Mouse (Mus musculus) lung, embryonic 15.5 days (tissue): Measurements from ENCODE around the gene Erc1. TPM values are rescaled to one million over a fixed set of nuclear protein-coding genes. Genes with fewer than 3 reads are reported as not detected.

Experiments
- ATAC-seq: fragments of 200-750 bp; cut with Nextera tagmentation; 2 replicates; pipeline ENCODE4 v1.8.0; 2017; ENCODE audit warnings: moderate number of reproducible peaks, borderline replicate concordance; ENCODE audit not compliant: low FRiP score, low TSS enrichment; ENCODE audit errors: extremely low read depth
- H3K27ac ChIP-seq: fragments of 300-500 bp; sonication (generic); 2 replicates; pipeline ENCODE4 v1.5.1; 2015; ENCODE audit warnings: moderate library complexity, mild to moderate bottlenecking, inconsistent platforms
- H3K27me3 ChIP-seq: fragments of 300-500 bp; sonication (generic); 2 replicates; pipeline ENCODE4 v1.6.1; 2015; ENCODE audit warnings: inconsistent platforms
- H3K36me3 ChIP-seq: fragments of 300-500 bp; sonication (generic); 2 replicates; pipeline ENCODE4 v1.6.1; 2015; ENCODE audit warnings: inconsistent platforms
- H3K4me1 ChIP-seq: fragments of 300-500 bp; sonication (generic); 2 replicates; pipeline ENCODE4 v1.6.1; 2015; ENCODE audit warnings: inconsistent platforms
- H3K4me2 ChIP-seq: fragments of 300-500 bp; sonication (generic); 2 replicates; pipeline ENCODE4 v1.6.1; 2015; ENCODE audit warnings: inconsistent platforms, mild to moderate bottlenecking, moderate library complexity
- H3K4me3 ChIP-seq: fragments of 300-500 bp; sonication (generic); 2 replicates; pipeline ENCODE4 v1.5.1; 2015; ENCODE audit warnings: mild to moderate bottlenecking, inconsistent platforms
- H3K9ac ChIP-seq: fragments of 300-500 bp; sonication (generic); 2 replicates; pipeline ENCODE4 v1.6.1; 2015; ENCODE audit warnings: inconsistent platforms
- H3K9me3 ChIP-seq: fragments of 300-500 bp; sonication (generic); 2 replicates; pipeline ENCODE4 v1.6.1; 2016; ENCODE audit warnings: inconsistent platforms
- WGBS: fragments of 180-500 bp; shearing (Covaris S2); methylation state at CpG from one replicate; pipeline ENCODE4 v1.1.7; 2015; 5-methylcytosine and 5-hydroxymethylcytosine counted together
- polyA plus RNA-seq: library from polyadenylated mRNA; unstranded; fragments of >200 nt; fragmentation: Nextera tagmentation; extraction: Ambion mirVana; gene quantifications from 2 replicates; pipeline ENCODE4 v1.2.1, GENCODE M21; 2015

The Erc1 gene
- polyA plus RNA-seq, 1 experiment from 2014 or later = 19.6 TPM

- no peak overlapping the region for H3K9ac ChIP-seq
- H3K36me3 ChIP-seq = no peaks in the 10 kb centered on the region
- H3K27ac ChIP-seq = no peak overlapping the region
- ATAC-seq = no peak
- no peaks in the 10 kb centered on the region for H3K9me3 ChIP-seq
- no peaks in the 10 kb centered on the region for H3K4me1 ChIP-seq
- no peaks in the 10 kb centered on the region for H3K27me3 ChIP-seq
- WGBS = 86% methylated on average over 5 of the region's 5 CpGs
- no peak overlapping the region for H3K4me2 ChIP-seq
- no peak overlapping the region for H3K4me3 ChIP-seq
These were observed 51.7 kb downstream of the Erc1 start for GRCm38 (mm10) chr6:119796291-119796690.

GRCm38 (mm10) chr6:119792562-119792961, 55.4 kb downstream of the Erc1 start:
- Histone ChIP-seq H3K36me3 (no peaks in the 10 kb centered on the region), H3K27ac (no peak overlapping the region), H3K9me3 (no peaks in the 10 kb centered on the region), H3K9ac (no peak overlapping the region), H3K4me1 (no peaks in the 10 kb centered on the region), H3K4me2 (no peak overlapping the region), H3K4me3 (no peak overlapping the region), H3K27me3 (no peaks in the 10 kb centered on the region)
- WGBS = 37% methylated on average over 2 of the region's 2 CpGs
- ATAC-seq = no peak

- Histone ChIP-seq H3K4me2 (no peak overlapping the region), H3K9me3 (no peaks in the 10 kb centered on the region), H3K27me3 (no peaks in the 10 kb centered on the region), H3K27ac (no peak overlapping the region), H3K36me3 (peaks cover 3% of the 10 kb centered on the region; the same call in 1 of the 2 replicates), H3K4me1 (no peaks in the 10 kb centered on the region), H3K9ac (no peak overlapping the region), H3K4me3 (no peak overlapping the region)
- WGBS = 90% methylated on average over 2 of the region's 2 CpGs
- ATAC-seq = no peak
These were observed 65.6 kb downstream of the Erc1 start for GRCm38 (mm10) chr6:119782416-119782815.

GRCm38 (mm10) chr6:119781109-119781508, 66.9 kb downstream of the Erc1 start:
- Histone ChIP-seq H3K27ac (no peak overlapping the region), H3K27me3 (no peaks in the 10 kb centered on the region), H3K4me3 (no peak overlapping the region), H3K9me3 (no peaks in the 10 kb centered on the region), H3K4me2 (no peak overlapping the region), H3K4me1 (no peaks in the 10 kb centered on the region), H3K36me3 (peaks cover 3% of the 10 kb centered on the region; the same call in 1 of the 2 replicates), H3K9ac (no peak overlapping the region)
- WGBS = 54% methylated on average over 3 of the region's 3 CpGs
- ATAC-seq = no peak

- H3K4me3 ChIP-seq = no peak overlapping the region
- 57% methylated on average over 1 of the region's 1 CpGs for WGBS
- H3K4me2 ChIP-seq = no peak overlapping the region
- no peaks in the 10 kb centered on the region for H3K27me3 ChIP-seq
- ATAC-seq = no peak
- no peaks in the 10 kb centered on the region for H3K36me3 ChIP-seq
- no peaks in the 10 kb centered on the region for H3K9me3 ChIP-seq
- no peak overlapping the region for H3K27ac ChIP-seq
- H3K9ac ChIP-seq = no peak overlapping the region
- H3K4me1 ChIP-seq = no peaks in the 10 kb centered on the region
These were observed 79.2 kb downstream of the Erc1 start for GRCm38 (mm10) chr6:119768778-119769177.

GRCm38 (mm10) chr6:119764355-119764754, 83.6 kb downstream of the Erc1 start:
- ATAC-seq = no peak
- H3K9ac ChIP-seq = no peak overlapping the region
- H3K36me3 ChIP-seq = peaks cover 6% of the 10 kb centered on the region; the same call in 1 of the 2 replicates
- H3K27ac ChIP-seq = no peak overlapping the region
- no peak overlapping the region for H3K4me3 ChIP-seq
- WGBS = 88% methylated on average over 3 of the region's 3 CpGs
- no peaks in the 10 kb centered on the region for H3K4me1 ChIP-seq
- no peaks in the 10 kb centered on the region for H3K27me3 ChIP-seq
- no peaks in the 10 kb centered on the region for H3K9me3 ChIP-seq
- H3K4me2 ChIP-seq = no peak overlapping the region

GRCm38 (mm10) chr6:119759866-119760265, 88.1 kb downstream of the Erc1 start:
- no peak overlapping the region for H3K4me3 ChIP-seq
- peaks cover 6% of the 10 kb centered on the region; the same call in 1 of the 2 replicates for H3K36me3 ChIP-seq
- no peaks in the 10 kb centered on the region for H3K27me3 ChIP-seq
- H3K4me1 ChIP-seq = no peaks in the 10 kb centered on the region
- no peak overlapping the region for H3K9ac ChIP-seq
- H3K9me3 ChIP-seq = no peaks in the 10 kb centered on the region
- no peak for ATAC-seq
- 71% methylated on average over 3 of the region's 3 CpGs for WGBS
- H3K27ac ChIP-seq = no peak overlapping the region
- no peak overlapping the region for H3K4me2 ChIP-seq

- no peak overlapping the region for H3K4me3 ChIP-seq
- H3K4me2 ChIP-seq = no peak overlapping the region
- 74% methylated on average over 2 of the region's 2 CpGs for WGBS
- no peak overlapping the region for H3K9ac ChIP-seq
- ATAC-seq = no peak
- no peak overlapping the region for H3K27ac ChIP-seq
- H3K36me3 ChIP-seq = peaks cover 6% of the 10 kb centered on the region; the same call in 1 of the 2 replicates
- H3K9me3 ChIP-seq = no peaks in the 10 kb centered on the region
- no peaks in the 10 kb centered on the region for H3K27me3 ChIP-seq
- no peaks in the 10 kb centered on the region for H3K4me1 ChIP-seq
These were observed 89.5 kb downstream of the Erc1 start for GRCm38 (mm10) chr6:119758490-119758889.

GRCm38 (mm10) chr6:119757796-119758195, 90.2 kb downstream of the Erc1 start:
- Histone ChIP-seq H3K4me1 (no peaks in the 10 kb centered on the region), H3K4me2 (no peak overlapping the region), H3K27ac (no peak overlapping the region), H3K9me3 (no peaks in the 10 kb centered on the region), H3K4me3 (no peak overlapping the region), H3K36me3 (peaks cover 6% of the 10 kb centered on the region; the same call in 1 of the 2 replicates), H3K27me3 (no peaks in the 10 kb centered on the region), H3K9ac (no peak overlapping the region)
- WGBS = 69% methylated on average over 5 of the region's 5 CpGs
- no peak for ATAC-seq

- no peaks in the 10 kb centered on the region for H3K27me3 ChIP-seq
- no peak overlapping the region for H3K4me2 ChIP-seq
- H3K27ac ChIP-seq = no peak overlapping the region
- H3K36me3 ChIP-seq = peaks cover 11% of the 10 kb centered on the region; the same call in 1 of the 2 replicates
- H3K9ac ChIP-seq = no peak overlapping the region
- no peaks in the 10 kb centered on the region for H3K4me1 ChIP-seq
- no peak for ATAC-seq
- H3K9me3 ChIP-seq = no peaks in the 10 kb centered on the region
- H3K4me3 ChIP-seq = no peak overlapping the region
- WGBS = 54% methylated on average over 3 of the region's 3 CpGs
These were observed 92.1 kb downstream of the Erc1 start for GRCm38 (mm10) chr6:119755866-119756265.

- Histone ChIP-seq H3K9ac (no peak overlapping the region), H3K9me3 (no peaks in the 10 kb centered on the region), H3K36me3 (peaks cover 20% of the 10 kb centered on the region; the same call in 1 of the 2 replicates), H3K27me3 (no peaks in the 10 kb centered on the region), H3K4me1 (no peaks in the 10 kb centered on the region), H3K4me3 (no peak overlapping the region), H3K4me2 (no peak overlapping the region), H3K27ac (no peak overlapping the region)
- 79% methylated on average over 7 of the region's 7 CpGs for WGBS
- no peak for ATAC-seq
These were observed 98.8 kb downstream of the Erc1 start for GRCm38 (mm10) chr6:119749093-119749635.

- Histone ChIP-seq H3K4me3 (no peak overlapping the region), H3K27me3 (no peaks in the 10 kb centered on the region), H3K4me1 (no peaks in the 10 kb centered on the region), H3K27ac (no peak overlapping the region), H3K9me3 (no peaks in the 10 kb centered on the region), H3K36me3 (peaks cover 11% of the 10 kb centered on the region; the same call in 1 of the 2 replicates), H3K9ac (no peak overlapping the region), H3K4me2 (no peak overlapping the region)
- 78% methylated on average over 2 of the region's 2 CpGs for WGBS
- no peak for ATAC-seq
These were observed 106.1 kb downstream of the Erc1 start for GRCm38 (mm10) chr6:119741861-119742260.

GRCm38 (mm10) chr6:119740541-119740940, 107.4 kb downstream of the Erc1 start:
- no peak overlapping the region for H3K9ac ChIP-seq
- H3K4me3 ChIP-seq = no peak overlapping the region
- H3K27me3 ChIP-seq = no peaks in the 10 kb centered on the region
- no peak overlapping the region for H3K4me2 ChIP-seq
- WGBS = 86% methylated on average over 3 of the region's 3 CpGs
- no peak for ATAC-seq
- no peak overlapping the region for H3K27ac ChIP-seq
- no peaks in the 10 kb centered on the region for H3K9me3 ChIP-seq
- no peaks in the 10 kb centered on the region for H3K4me1 ChIP-seq
- H3K36me3 ChIP-seq = peaks cover 11% of the 10 kb centered on the region; the same call in 1 of the 2 replicates
